Comparison of ENCODE assay signal across 30 mouse cellular contexts in genomic region chr6:53965900-53966299, GRCm38 (mm10). TPM values are rescaled to one million over a fixed set of nuclear protein-coding genes. Genes with fewer than 3 reads are reported as not detected.
DNase-seq lines count a peak whose midpoint lies in the region; ATAC-seq lines count a peak whose summit lies in the region.
"Had no signal": no experiment of that assay in that cellular context is flagged by ENCODE, and none has a peak within 500 bp of the region (broad histone marks: within the 10 kb centered on the region; RNA-seq: fewer than 3 reads in every experiment).

No protein-coding gene starts in this region.

- no peaks in the 10 kb centered on the region for H3K36me3 ChIP-seq in hindbrain, embryonic 12.5 days
- no peaks in the 10 kb centered on the region for H3K36me3 ChIP-seq in hindbrain, embryonic 13.5 days
- H3K36me3 ChIP-seq in embryonic facial prominence, embryonic 10.5 days (replicated peaks): no peaks in the 10 kb centered on the region
- H3K36me3 ChIP-seq in midbrain, embryonic 16.5 days (ENCODE audit: control insufficient read depth, insufficient read depth, low read length): no peaks in the 10 kb centered on the region
- H3K36me3 ChIP-seq: forebrain, embryonic 10.5 days; heart, embryonic 10.5 days; lung, embryonic 15.5 days; neural tube, embryonic 12.5 days had no signal

- WGBS in hindbrain, embryonic 12.5 days: 23% methylated on average over 5 of the region's 5 CpGs
- WGBS in hindbrain, embryonic 13.5 days: 38% methylated on average over 5 of the region's 5 CpGs
- WGBS in embryonic facial prominence, embryonic 10.5 days: 41% methylated on average over 5 of the region's 5 CpGs
- WGBS in midbrain, embryonic 16.5 days: 27% methylated on average over 5 of the region's 5 CpGs

- intact Hi-C loops in left cerebral cortex, postnatal 25 days (cut with DNase I): loop anchor here (5.0 kb wide), 1 partner anchor 261 kb away; no protein-coding TSS in a partner anchor

- H3K4me1 ChIP-seq in hindbrain, embryonic 12.5 days: peaks cover 24% of the 10 kb centered on the region
- H3K4me1 ChIP-seq in hindbrain, embryonic 13.5 days (replicated peaks): peaks cover 34% of the 10 kb centered on the region
- peaks cover 57% of the 10 kb centered on the region for H3K4me1 ChIP-seq in embryonic facial prominence, embryonic 10.5 days
- peaks cover 9% of the 10 kb centered on the region for H3K4me1 ChIP-seq in midbrain, embryonic 16.5 days (ENCODE audit: control insufficient read depth, insufficient read depth, low read length)

- ATAC-seq in hindbrain, embryonic 12.5 days (ENCODE audit: low FRiP score): no peak
- ATAC-seq in hindbrain, embryonic 13.5 days (ENCODE audit: low FRiP score): no peak
- no peak for ATAC-seq in midbrain, embryonic 16.5 days
- ATAC-seq: intestine, postnatal 0 days had no signal

- no peaks in the 10 kb centered on the region for H3K27me3 ChIP-seq in hindbrain, embryonic 12.5 days
- H3K27me3 ChIP-seq in hindbrain, embryonic 13.5 days: no peaks in the 10 kb centered on the region
- H3K27me3 ChIP-seq in embryonic facial prominence, embryonic 10.5 days (replicated peaks; ENCODE audit: low read depth, poor library complexity, severe bottlenecking): peaks cover 7% of the 10 kb centered on the region; the same call in 1 of the 2 replicates
- H3K27me3 ChIP-seq in midbrain, embryonic 16.5 days (ENCODE audit: control insufficient read depth, insufficient read depth, low read depth, low read length): no peaks in the 10 kb centered on the region
- H3K27me3 ChIP-seq: CH12.LX; lung, embryonic 15.5 days; neural tube, embryonic 12.5 days had no signal

- H3K9me3 ChIP-seq in hindbrain, embryonic 12.5 days (replicated peaks): no peaks in the 10 kb centered on the region
- no peaks in the 10 kb centered on the region for H3K9me3 ChIP-seq in hindbrain, embryonic 13.5 days
- no peaks in the 10 kb centered on the region for H3K9me3 ChIP-seq in embryonic facial prominence, embryonic 10.5 days
- H3K9me3 ChIP-seq in midbrain, embryonic 16.5 days (replicated peaks; ENCODE audit: control insufficient read depth, low read length, poor library complexity, severe bottlenecking): no peaks in the 10 kb centered on the region
- H3K9me3 ChIP-seq: forebrain, embryonic 10.5 days; heart, embryonic 10.5 days; lung, embryonic 15.5 days; neural tube, embryonic 12.5 days had no signal

- H3K27ac ChIP-seq in hindbrain, embryonic 12.5 days: peak overlapping the region; percentile 46; the same call in 1 of the 2 replicates
- H3K27ac ChIP-seq in hindbrain, embryonic 13.5 days: no peak overlapping the region
- H3K27ac ChIP-seq in embryonic facial prominence, embryonic 10.5 days (replicated peaks): no peak overlapping the region; the same call in 1 of the 2 replicates
- 0 out of 2 replicates have a peak overlapping the region, but pooled peaks have one; percentile 4 for H3K27ac ChIP-seq in midbrain, embryonic 16.5 days (ENCODE audit: low read length)
- H3K27ac ChIP-seq: forebrain, embryonic 10.5 days; heart, embryonic 10.5 days; liver, embryonic 14.5 days; lung, embryonic 15.5 days; neural tube, embryonic 12.5 days had no signal

- DNase-seq in MN1 (ENCODE audit: low spot score): peak; percentile 57
- DNase-seq in embryonic facial prominence, embryonic 10.5 days (ENCODE audit: low spot score): peak; percentile 48
- no peak for DNase-seq in urinary bladder, postnatal 36 days (ENCODE audit: low spot score in 2 of 2)
- DNase-seq in left cerebral cortex, postnatal 25 days (ENCODE audit: low spot score in 2 of 2): no peak
- DNase-seq: adrenal gland, postnatal 10 days; B cell, adult 2 months; cerebellum, adult 2 months; cerebellum, postnatal 36 days; kidney, postnatal 36 days; layer of hippocampus, postnatal 36 days; lung, postnatal 4 days; thymus, postnatal 14 days had no signal

- no peak overlapping the region for H3K4me3 ChIP-seq in hindbrain, embryonic 12.5 days
- no peak overlapping the region for H3K4me3 ChIP-seq in hindbrain, embryonic 13.5 days
- H3K4me3 ChIP-seq in embryonic facial prominence, embryonic 10.5 days: no peak overlapping the region
- no peak overlapping the region for H3K4me3 ChIP-seq in midbrain, embryonic 16.5 days (ENCODE audit: low read depth, low read length)
- H3K4me3 ChIP-seq: forebrain, embryonic 10.5 days; heart, embryonic 10.5 days; lung, embryonic 15.5 days; neural tube, embryonic 12.5 days had no signal

- H3K9ac ChIP-seq in hindbrain, embryonic 12.5 days: no peak overlapping the region
- no peak overlapping the region for H3K9ac ChIP-seq in hindbrain, embryonic 13.5 days
- H3K9ac ChIP-seq in midbrain, embryonic 16.5 days (ENCODE audit: low read depth, low read length): no peak overlapping the region
- H3K9ac ChIP-seq: liver, embryonic 14.5 days; lung, embryonic 15.5 days; neural tube, embryonic 12.5 days had no signal

- no peak overlapping the region for H3K4me2 ChIP-seq in hindbrain, embryonic 12.5 days (replicated peaks)
- H3K4me2 ChIP-seq in hindbrain, embryonic 13.5 days: no peak overlapping the region
- H3K4me2 ChIP-seq in midbrain, embryonic 16.5 days (ENCODE audit: low read length): no peak overlapping the region
- H3K4me2 ChIP-seq: lung, embryonic 15.5 days; neural tube, embryonic 12.5 days had no signal

RNA-seq across cellular contexts. Expression of gene Cpvl, which starts 12.6 kb away (rescaled TPM):
- not detected in 2 replicates for polyA plus RNA-seq in hindbrain, embryonic 12.5 days (2016; fragmentation: Nextera tagmentation; extraction: Ambion mirVana)
- polyA plus RNA-seq in hindbrain, embryonic 13.5 days (2015; fragmentation: Nextera tagmentation; extraction: Ambion mirVana): 0.13 TPM in 1 of 2 replicates, not detected in the other
- polyA plus RNA-seq in embryonic facial prominence, embryonic 10.5 days (2016; fragmentation: Nextera tagmentation; extraction: Ambion mirVana): 0.10 and 0.22 TPM in 2 replicates
- polyA plus RNA-seq in midbrain, embryonic 16.5 days (2015; fragmentation: Nextera tagmentation; extraction: Ambion mirVana): not detected in 2 replicates
- total RNA-seq in left cerebral cortex, postnatal 25 days (2021): not detected
- total RNA-seq: adrenal gland, postnatal 10 days; CH12.LX; gastrocnemius, adult 8-10 months; hematopoietic stem cell, adult 5-6 weeks; layer of hippocampus, adult 8-10 months; layer of hippocampus, postnatal 36 days; megakaryocyte-erythroid progenitor cell, adult 5-6 weeks; MEL had no signal
- polyA plus RNA-seq: forebrain, embryonic 10.5 days; gonadal fat pad, adult 2 months; heart, embryonic 10.5 days; heart, postnatal 0 days; liver, embryonic 14.5 days; neural tube, embryonic 12.5 days; spleen, adult 2 months had no signal

Comparison
In these comparisons a context has a peak if more than half of its experiments do, and no peak if none do; other contexts are left out.
1. H3K27ac ChIP-seq: peak in hindbrain, embryonic 12.5 days (single experiment) and midbrain, embryonic 16.5 days (single experiment); none in hindbrain, embryonic 13.5 days (single experiment) and embryonic facial prominence, embryonic 10.5 days (single experiment).
2. DNase-seq: peak in MN1 (single experiment) and embryonic facial prominence, embryonic 10.5 days (single experiment); none in urinary bladder, postnatal 36 days (0 of 2) and left cerebral cortex, postnatal 25 days (0 of 2).